Mouse (Mus musculus) Patski (cell line): ENCODE results near the gene Rbm5. TPM values are rescaled to one million over a fixed set of nuclear protein-coding genes. Genes with fewer than 3 reads are reported as not detected.

Experiments used
- ATAC-seq: fragments of 100-300 bp; one replicate; pipeline ENCODE4 v1.8.0; 2021
- CTCF ChIA-PET: fragments of 350-600 bp; sonication (Branson Sonifier 250); formaldehyde crosslinking; loops from one replicate; lab custom pipeline; 2022; ENCODE audit warnings: inconsistent platforms; lab: Charles Lee
- POLR2A ChIA-PET: fragments of 350-600 bp; sonication (Branson Sonifier 250); formaldehyde crosslinking; loops from one replicate; lab custom pipeline; 2022; ENCODE audit warnings: antibody characterized with exemption, inconsistent platforms; lab: Charles Lee
- DNase-seq: peaks from one replicate; pipeline ENCODE4 v3.0.0-alpha.2; 2011; ENCODE audit warnings: low read depth, low spot score
- H3K27me3 ChIP-seq: fragments of 371-371 bp; one replicate; pipeline ENCODE4 v1.5.1; 2021
- CTCF ChIP-seq: fragments of 100-300 bp; IDR thresholded peaks from one replicate; pipeline ENCODE4 v1.5.1; 2021
- in situ Hi-C: fragments of 300-500 bp; cut with MboI; formaldehyde crosslinking; loops from 3 replicates; pipeline ENCODE4 v1.11.1; 2018; ENCODE audit warnings: low pct_unique_long_range_greater_than_20kb, mixed read lengths
- polyA plus RNA-seq: library from polyadenylated mRNA; unstranded; gene quantifications from one replicate; pipeline ENCODE4 v1.2.3, GENCODE M21; 2021

The Rbm5 gene
- polyA plus RNA-seq, 1 experiment from 2014 or later, result 113 TPM

DNA sequence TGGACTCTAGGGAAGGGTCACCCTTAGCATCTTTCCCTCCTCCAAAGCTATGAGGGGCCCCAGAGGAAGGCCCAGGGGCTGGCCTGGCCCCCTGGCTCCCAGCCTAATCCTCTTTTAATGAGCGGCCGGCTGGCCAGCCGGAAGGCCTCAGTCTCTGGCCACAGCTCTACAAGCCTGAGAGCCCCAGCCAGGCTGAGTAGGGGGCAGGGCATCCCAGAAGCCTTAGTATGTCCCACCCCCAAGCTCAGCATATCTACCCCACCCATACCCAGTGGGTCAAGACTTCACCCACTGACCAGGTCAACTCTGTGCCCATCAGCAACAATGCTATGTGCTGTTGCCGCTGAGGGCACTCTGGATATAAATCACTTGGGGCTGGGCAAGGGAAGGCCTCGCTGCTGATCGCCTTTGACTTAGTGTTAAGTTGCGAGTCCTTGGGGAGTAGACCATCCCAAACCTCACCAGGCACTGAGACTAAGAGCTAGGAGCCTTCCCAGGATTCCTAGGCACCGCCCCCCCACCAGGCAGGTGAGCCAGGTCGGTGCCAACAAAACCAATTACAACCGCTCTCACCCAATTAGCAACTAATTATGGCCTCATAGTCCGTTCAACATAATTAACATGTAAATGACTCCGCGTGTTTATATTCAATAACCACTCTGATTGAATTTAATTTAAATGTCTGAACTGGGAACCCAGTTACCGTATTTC lies 72.8 kb downstream of the Rbm5 start:
- ChIA-PET CTCF (interaction anchor here (0.8 to 1.6 kb wide), 3 partner anchors 9 to 53 kb away, joined by 3 to 11 read pairs (median 3); no protein-coding TSS in a partner anchor), POLR2A (interaction anchor here (0.6 to 4.0 kb wide), 4 partner anchors 11 to 1279 kb away, joined by 3 to 20 read pairs (median 4); no protein-coding TSS in a partner anchor)
- no peaks in the 10 kb centered on the region for H3K27me3 ChIP-seq
- in situ Hi-C loops, result no loop called here
- no peak for DNase-seq
- TF ChIP-seq CTCF, result no peak
- no peak for ATAC-seq

DNA sequence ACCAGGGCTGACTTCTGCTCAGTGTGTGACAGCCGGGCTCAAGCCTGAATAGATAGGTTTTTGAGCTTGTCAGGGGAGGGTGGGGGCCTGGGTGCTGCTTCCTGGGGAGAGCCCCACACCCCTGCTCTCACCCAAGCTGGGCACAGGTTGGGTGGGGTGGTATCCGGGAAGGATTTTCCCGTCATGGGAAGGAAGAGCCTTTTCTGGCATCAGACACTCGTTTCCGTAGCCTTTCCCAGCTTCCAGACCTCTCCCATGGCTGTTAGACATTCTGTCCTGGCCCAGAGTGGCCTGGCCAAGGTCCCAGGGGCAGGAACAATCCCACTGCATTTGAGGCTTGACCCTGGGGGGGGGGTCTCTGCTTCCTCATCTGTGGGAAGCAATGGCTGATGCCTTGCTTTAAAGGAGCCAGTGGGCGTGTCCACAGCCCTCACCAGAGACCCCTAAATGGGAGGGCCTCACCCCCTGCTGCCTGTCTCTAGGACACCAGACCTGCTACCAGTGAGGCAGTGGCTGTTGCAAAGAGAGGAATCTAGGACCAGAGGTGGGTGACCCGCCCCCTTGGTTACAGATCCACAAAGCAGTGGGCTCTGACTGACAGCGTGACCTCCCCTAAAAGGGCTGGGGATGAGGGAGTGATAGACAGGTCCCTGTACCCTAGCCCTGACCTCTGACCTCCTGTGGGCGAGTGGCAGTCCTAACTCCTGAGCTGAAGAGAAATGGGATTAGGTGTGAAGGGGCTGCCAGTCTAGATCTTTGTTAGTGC lies 73.8 kb downstream of the Rbm5 start:
- POLR2A ChIA-PET, result interaction anchor here (0.8 to 4.0 kb wide), 4 partner anchors 12 to 43 kb away, joined by 3 to 20 read pairs (median 4); no protein-coding TSS in a partner anchor
- ATAC-seq (no peak), DNase-seq (no peak)
- H3K27me3 ChIP-seq, result no peaks in the 10 kb centered on the region
- in situ Hi-C loops, result no loop called here
- TF ChIP-seq CTCF, result no peak
- CTCF ChIA-PET, result interaction anchor here (1.0 to 1.4 kb wide), 5 partner anchors 11 to 52 kb away, joined by 3 to 4 read pairs (median 3); no protein-coding TSS in a partner anchor

DNA sequence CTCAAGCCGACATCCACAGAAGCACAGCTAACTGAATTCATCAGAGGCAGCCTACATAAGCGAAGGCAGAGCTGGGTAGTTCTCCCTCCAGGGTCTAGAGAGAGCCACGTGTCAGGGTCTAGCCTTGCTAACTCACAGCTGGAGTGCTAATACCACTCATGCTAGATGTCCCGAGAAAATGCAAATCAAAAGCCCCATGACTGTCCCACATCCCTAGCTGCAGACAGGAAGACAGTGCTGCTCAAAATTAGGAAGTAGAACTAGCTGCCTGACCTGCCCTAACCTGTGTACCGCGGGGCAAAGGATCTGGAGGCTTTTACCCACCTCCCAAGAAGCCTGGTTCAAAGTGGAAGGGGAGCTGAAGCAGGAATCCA lies 74.7 kb downstream of the Rbm5 start:
- TF ChIP-seq CTCF, result no peak
- in situ Hi-C loops, result no loop called here
- CTCF ChIA-PET, result interaction anchor here (1.0 to 1.4 kb wide), 4 partner anchors 12 to 51 kb away, joined by 3 to 4 read pairs (median 4); no protein-coding TSS in a partner anchor
- ATAC-seq, result no peak
- H3K27me3 ChIP-seq, result no peaks in the 10 kb centered on the region
- POLR2A ChIA-PET, result interaction anchor here (1.2 kb wide), 1 partner anchor 44 kb away, joined by 4 read pairs; no protein-coding TSS in a partner anchor
- no peak for DNase-seq

DNA sequence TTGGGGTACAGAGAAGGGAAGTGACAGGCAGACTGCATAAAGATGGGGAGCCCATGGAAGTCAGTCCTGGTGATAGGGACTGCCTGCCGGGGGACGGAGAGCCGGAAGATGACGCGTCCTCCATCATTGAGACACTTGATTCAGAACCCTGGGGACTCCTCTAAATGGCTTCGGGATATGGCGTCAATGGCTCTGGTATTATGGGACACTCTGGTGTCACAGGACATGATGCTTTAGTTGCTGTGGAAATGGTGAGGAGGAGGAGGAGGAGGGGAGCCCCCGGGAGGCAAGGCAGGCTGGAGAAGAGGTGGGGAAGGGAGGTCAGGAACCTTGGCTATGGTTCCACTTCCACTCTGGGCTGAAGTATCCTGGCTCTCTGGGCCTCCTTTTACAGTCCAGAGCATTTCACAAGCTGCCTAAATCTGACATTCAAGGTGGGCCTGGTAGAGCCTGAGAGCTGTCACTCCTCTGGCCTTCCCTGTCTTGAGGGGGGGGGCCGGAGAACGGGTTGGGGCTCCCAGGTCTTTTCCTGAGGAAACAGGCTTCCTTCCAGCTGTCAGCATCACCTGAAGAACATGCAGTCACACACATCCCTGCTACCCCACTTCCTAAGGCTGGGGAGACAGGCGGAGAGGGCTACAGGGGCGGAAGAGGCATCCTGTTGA lies 75.2 kb downstream of the Rbm5 start:
- no peaks in the 10 kb centered on the region for H3K27me3 ChIP-seq
- POLR2A ChIA-PET, result no interaction called here
- DNase-seq (no peak), ATAC-seq (no peak)
- in situ Hi-C loops, result no loop called here
- CTCF ChIA-PET, result interaction anchor here (1.0 to 1.4 kb wide), 5 partner anchors 13 to 51 kb away, joined by 3 to 4 read pairs (median 3); no protein-coding TSS in a partner anchor
- TF ChIP-seq CTCF, result no peak

DNA sequence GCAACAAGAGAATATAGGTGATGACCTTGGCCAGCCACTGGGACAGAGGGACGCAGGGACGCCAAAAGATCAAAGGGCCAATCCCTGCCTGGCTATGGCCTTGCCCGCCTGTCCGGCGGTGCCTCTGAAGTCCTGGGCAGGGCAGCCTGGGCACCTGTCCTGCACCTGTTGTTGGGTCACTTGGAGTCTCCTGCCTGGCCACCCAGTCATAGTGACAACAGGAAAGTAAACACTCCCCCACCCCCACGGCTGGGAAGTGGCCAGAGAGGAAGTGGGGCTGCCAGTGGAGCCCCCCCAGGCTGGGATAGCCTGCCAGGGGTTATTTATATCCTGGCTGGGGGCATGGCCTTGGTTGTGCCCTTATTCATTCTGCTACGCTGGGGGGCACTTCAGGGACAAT lies 76.2 kb downstream of the Rbm5 start:
- no peak for ATAC-seq
- in situ Hi-C loops, result no loop called here
- POLR2A ChIA-PET, result interaction anchor here (0.6 to 1.9 kb wide), 2 partner anchors 14 to 37 kb away, joined by 4 to 6 read pairs; no protein-coding TSS in a partner anchor
- no peak for TF ChIP-seq CTCF
- no peak for DNase-seq
- CTCF ChIA-PET, result interaction anchor here (1.0 to 1.4 kb wide), 2 partner anchors 49 to 64 kb away, joined by 3 read pairs; no protein-coding TSS in a partner anchor
- no peaks in the 10 kb centered on the region for H3K27me3 ChIP-seq

DNA sequence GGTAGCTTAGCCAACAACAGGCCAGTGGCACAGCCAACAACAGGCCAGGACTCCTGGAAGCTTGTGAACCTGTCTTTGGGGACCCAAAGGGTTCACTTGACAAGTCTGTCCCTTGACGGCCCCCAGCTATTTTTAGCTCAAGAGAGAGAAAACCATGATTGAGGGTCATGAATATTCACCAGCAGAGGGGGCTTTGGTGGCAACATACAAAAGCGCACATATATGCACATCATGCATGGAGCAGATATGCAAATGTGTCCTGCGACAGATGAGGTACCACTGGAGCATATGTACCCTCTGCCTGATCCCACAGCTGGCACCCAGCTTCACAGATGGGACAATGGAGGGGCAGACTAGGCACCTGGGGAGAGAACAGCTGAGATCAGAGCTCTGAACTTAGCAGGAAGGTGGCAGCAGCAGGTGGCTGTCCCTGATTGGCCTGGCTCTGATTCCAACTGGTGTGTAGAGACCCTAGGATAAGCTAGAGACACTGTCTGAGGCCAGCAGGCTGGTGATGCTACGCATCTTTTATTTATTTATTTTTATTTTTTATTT lies 77.3 kb downstream of the Rbm5 start:
- DNase-seq (no peak), ATAC-seq (no peak)
- ChIA-PET POLR2A (interaction anchor here (0.9 to 1.9 kb wide), 2 partner anchors 15 to 21 kb away, joined by 5 to 6 read pairs; no protein-coding TSS in a partner anchor), CTCF (interaction anchor here (1.0 to 3.2 kb wide), 5 partner anchors 10 to 65 kb away, joined by 3 to 14 read pairs (median 4); partner anchors contain the start of gene Sema3f)
- no peak for TF ChIP-seq CTCF
- in situ Hi-C loops, result no loop called here
- H3K27me3 ChIP-seq, result no peaks in the 10 kb centered on the region

DNA sequence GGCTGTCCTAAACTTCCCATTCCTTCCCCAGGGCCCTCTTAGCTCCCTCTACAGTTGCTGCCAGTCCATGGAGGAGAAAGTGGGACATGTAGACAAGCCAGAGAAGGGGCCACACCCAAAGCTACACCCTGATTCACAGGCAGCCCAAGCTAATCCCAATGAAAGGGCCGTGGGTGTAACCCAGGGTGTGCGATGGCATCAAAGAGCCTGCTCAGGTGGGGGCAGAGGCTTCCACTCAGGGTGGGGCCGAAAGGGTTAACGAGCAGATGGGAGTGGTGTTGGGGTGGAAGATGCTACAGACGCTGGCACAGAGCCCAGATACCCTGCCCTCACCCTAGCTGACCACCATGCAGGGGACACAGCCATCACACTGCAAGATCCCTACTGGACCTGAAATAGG lies 78.0 kb downstream of the Rbm5 start:
- no peaks in the 10 kb centered on the region for H3K27me3 ChIP-seq
- DNase-seq (no peak), ATAC-seq (no peak)
- ChIA-PET CTCF (interaction anchor here (1.2 to 3.2 kb wide), 5 partner anchors 11 to 45 kb away, joined by 3 to 14 read pairs (median 4); partner anchors contain the start of gene Sema3f), POLR2A (interaction anchor here (0.9 to 1.9 kb wide), 2 partner anchors 16 to 22 kb away, joined by 5 to 6 read pairs; no protein-coding TSS in a partner anchor)
- in situ Hi-C loops, result no loop called here
- TF ChIP-seq CTCF, result no peak

DNA sequence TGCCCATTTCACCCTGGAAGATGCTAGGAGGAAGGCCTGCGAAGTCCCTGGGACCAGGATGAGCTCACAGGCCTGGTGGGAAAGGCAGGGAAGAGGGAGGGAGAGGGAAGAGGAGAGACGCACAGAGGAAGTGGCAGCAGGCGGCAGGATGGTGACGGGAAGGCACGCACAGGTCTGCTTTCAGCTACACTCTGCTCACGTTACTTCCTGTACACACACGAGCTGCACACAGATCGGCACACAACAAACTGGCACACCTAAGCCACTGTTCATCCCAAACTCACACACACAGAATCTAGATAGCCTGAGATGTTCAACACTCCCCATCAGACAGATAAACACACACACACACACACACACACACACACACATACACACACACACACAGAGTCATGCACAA lies 80.4 kb downstream of the Rbm5 start:
- ChIA-PET POLR2A (no interaction called here), CTCF (interaction anchor here (1.3 to 3.5 kb wide), 2 partner anchors 46 to 48 kb away, joined by 4 to 18 read pairs; no protein-coding TSS in a partner anchor)
- in situ Hi-C loops, result no loop called here
- H3K27me3 ChIP-seq, result no peaks in the 10 kb centered on the region
- no peak for DNase-seq
- no peak for TF ChIP-seq CTCF
- no peak for ATAC-seq

Other genes starting within 250 kb of the Rbm5 start
- 41.1 TPM for gene Tmem115, start 237.1 kb downstream of the Rbm5 start, polyA plus RNA-seq
- gene Cyb561d2, start 228.8 kb downstream of the Rbm5 start, polyA plus RNA-seq, result 26.2 TPM
- 32.0 TPM for gene Nprl2, start 228.8 kb downstream of the Rbm5 start, polyA plus RNA-seq
- gene Zmynd10, start 223.7 kb downstream of the Rbm5 start, polyA plus RNA-seq, result 7.3 TPM
- gene Rassf1, start 219.4 kb downstream of the Rbm5 start, polyA plus RNA-seq, result 51.8 TPM
- gene Tusc2, start 207.7 kb downstream of the Rbm5 start, polyA plus RNA-seq, result 30.1 TPM
- gene Hyal2, start 203.1 kb downstream of the Rbm5 start, polyA plus RNA-seq, result 34.4 TPM
- gene Hyal1, start 194.1 kb downstream of the Rbm5 start, polyA plus RNA-seq, result 1.2 TPM
- gene Naa80, start 192.1 kb downstream of the Rbm5 start, polyA plus RNA-seq, result 11.3 TPM
- 1.1 TPM for gene Hyal3, start 190.2 kb downstream of the Rbm5 start, polyA plus RNA-seq
- 19.1 TPM for gene Ifrd2, start 183.4 kb downstream of the Rbm5 start, polyA plus RNA-seq
- 39.1 TPM for gene Sema3b, start 161.8 kb downstream of the Rbm5 start, polyA plus RNA-seq
- 592 TPM for gene Gnai2, start 135.6 kb downstream of the Rbm5 start, polyA plus RNA-seq
- 0.13 TPM for gene Slc38a3, start 101.5 kb downstream of the Rbm5 start, polyA plus RNA-seq
- gene Gnat1, start 91.3 kb downstream of the Rbm5 start, polyA plus RNA-seq, result 2.2 TPM
- 272 TPM for gene Sema3f, start 60.5 kb downstream of the Rbm5 start, polyA plus RNA-seq
- 54.2 TPM for gene Rbm6, start 102.2 kb upstream of the Rbm5 start, polyA plus RNA-seq
- gene Mon1a, start 117.2 kb upstream of the Rbm5 start, polyA plus RNA-seq, result 13.4 TPM
- gene Mst1r, start 135.9 kb upstream of the Rbm5 start, polyA plus RNA-seq, result 0.12 TPM
- not detected for gene Actl11, start 157.5 kb upstream of the Rbm5 start, polyA plus RNA-seq
- gene Camkv, start 164.7 kb upstream of the Rbm5 start, polyA plus RNA-seq, result 0.05 TPM
- gene Traip, start 179.1 kb upstream of the Rbm5 start, polyA plus RNA-seq, result 7.3 TPM
- gene Uba7, start 204.5 kb upstream of the Rbm5 start, polyA plus RNA-seq, result 18.8 TPM
- gene Gm20661, start 212.1 kb upstream of the Rbm5 start, polyA plus RNA-seq, result not detected
- 0.24 TPM for gene Inka1, start 214.9 kb upstream of the Rbm5 start, polyA plus RNA-seq
- not detected for gene Cdhr4, start 221.5 kb upstream of the Rbm5 start, polyA plus RNA-seq
- not detected for gene Gm20662, start 225.4 kb upstream of the Rbm5 start, polyA plus RNA-seq
- gene Ip6k1, start 231.5 kb upstream of the Rbm5 start, polyA plus RNA-seq, result 83.8 TPM